Mouse (Mus musculus) myocyte (in vitro differentiated cells): Measurements from ENCODE around the gene Fam98a. TPM values are rescaled to one million over a fixed set of nuclear protein-coding genes. Genes with fewer than 3 reads are reported as not detected.
A peak's percentile ranks its signal among the peaks of the same experiment; 100 is the strongest.

Experiments used
- H3K27me3 ChIP-seq: one replicate; pipeline ENCODE4 v1.6.1; 2011; ENCODE audit not compliant: control insufficient read depth, insufficient read depth, insufficient read length
- H3K36me3 ChIP-seq: one replicate; pipeline ENCODE4 v1.6.1; 2011; ENCODE audit not compliant: control insufficient read depth, insufficient read depth
- H3K4me2 ChIP-seq: one replicate; pipeline ENCODE4 v1.6.1; 2011; ENCODE audit warnings: low read depth, control low read depth
- H3K4me3 ChIP-seq: one replicate; pipeline ENCODE4 v1.5.1; 2011; ENCODE audit warnings: mild to moderate bottlenecking, control low read depth, moderate library complexity
- H3K79me2 ChIP-seq: one replicate; pipeline ENCODE4 v1.6.1; 2011; ENCODE audit not compliant: control insufficient read depth, insufficient read depth
- H3ac ChIP-seq: one replicate; pipeline ENCODE4 v1.6.1; 2011; ENCODE audit not compliant: control insufficient read depth, insufficient read length
- CEBPB ChIP-seq: IDR thresholded peaks from 2 replicates; pipeline ENCODE4 v1.6.1; 2011; ENCODE audit warnings: mild to moderate bottlenecking, moderate library complexity; ENCODE audit not compliant: poor library complexity, insufficient read depth, severe bottlenecking
- E2F4 ChIP-seq: IDR thresholded peaks from one replicate; pipeline ENCODE4 v1.6.1; 2011; ENCODE audit warnings: mild to moderate bottlenecking, control low read depth, moderate library complexity; ENCODE audit not compliant: insufficient read depth
- MAX ChIP-seq: IDR thresholded peaks from one replicate; pipeline ENCODE4 v1.6.1; 2011; ENCODE audit warnings: low read depth, mild to moderate bottlenecking, control low read depth
- MYOD1 ChIP-seq, 3 experiments: IDR thresholded peaks; one replicate each; pipeline ENCODE4 v1.6.1; 2011; ENCODE audit warnings: control low read depth in 2 of 3, low read depth in 2 of 3, mild to moderate bottlenecking in 2 of 3, moderate library complexity in 1 of 3; ENCODE audit not compliant: insufficient read length in 2 of 3, control insufficient read depth in 1 of 3
- MYOG ChIP-seq, 3 experiments: IDR thresholded peaks; one replicate each; pipeline ENCODE4 v1.6.1; 2011; ENCODE audit warnings: control low read depth in 2 of 3, low read depth in 2 of 3, mild to moderate bottlenecking in 2 of 3; ENCODE audit not compliant: insufficient read length in 2 of 3, control insufficient read depth in 1 of 3, insufficient read depth in 1 of 3
- POLR2A ChIP-seq: IDR thresholded peaks from one replicate; pipeline ENCODE4 v1.6.1; 2011; ENCODE audit warnings: low read depth, mild to moderate bottlenecking, control low read depth, moderate library complexity; ENCODE audit not compliant: insufficient read length
- POLR2AphosphoS2 ChIP-seq: IDR thresholded peaks from one replicate; pipeline ENCODE4 v1.6.1; 2011; ENCODE audit warnings: low read depth, control low read depth; ENCODE audit not compliant: insufficient read length
- REST ChIP-seq: IDR thresholded peaks from one replicate; pipeline ENCODE4 v1.6.1; 2011; ENCODE audit warnings: mild to moderate bottlenecking, control low read depth, moderate library complexity; ENCODE audit not compliant: insufficient read depth, insufficient read length
- SRF ChIP-seq: IDR thresholded peaks from one replicate; pipeline ENCODE4 v1.6.1; 2011; ENCODE audit warnings: low read depth; ENCODE audit not compliant: control insufficient read depth, insufficient read length
- TCF12 ChIP-seq: IDR thresholded peaks from one replicate; pipeline ENCODE4 v1.6.1; 2011; ENCODE audit warnings: mild to moderate bottlenecking, control low read depth; ENCODE audit not compliant: poor library complexity, insufficient read depth, severe bottlenecking
- TCF3 ChIP-seq: IDR thresholded peaks from one replicate; pipeline ENCODE4 v1.6.1; 2011; ENCODE audit warnings: low read depth, control low read depth; ENCODE audit not compliant: insufficient read length
- USF1 ChIP-seq: IDR thresholded peaks from one replicate; pipeline ENCODE4 v1.6.1; 2011; ENCODE audit warnings: low read depth, mild to moderate bottlenecking, control low read depth, moderate library complexity
- polyA plus RNA-seq: library from polyadenylated mRNA; unstranded; fragments of >200 nt; fragmentation: generic; extraction: Trizol; gene quantifications from one replicate; pipeline ENCODE4 v1.2.1, GENCODE M21; 2012; ENCODE audit warnings: missing spikeins

Gene Fam98a
- polyA plus RNA-seq, 1 experiment: 27.9 TPM

DNA sequence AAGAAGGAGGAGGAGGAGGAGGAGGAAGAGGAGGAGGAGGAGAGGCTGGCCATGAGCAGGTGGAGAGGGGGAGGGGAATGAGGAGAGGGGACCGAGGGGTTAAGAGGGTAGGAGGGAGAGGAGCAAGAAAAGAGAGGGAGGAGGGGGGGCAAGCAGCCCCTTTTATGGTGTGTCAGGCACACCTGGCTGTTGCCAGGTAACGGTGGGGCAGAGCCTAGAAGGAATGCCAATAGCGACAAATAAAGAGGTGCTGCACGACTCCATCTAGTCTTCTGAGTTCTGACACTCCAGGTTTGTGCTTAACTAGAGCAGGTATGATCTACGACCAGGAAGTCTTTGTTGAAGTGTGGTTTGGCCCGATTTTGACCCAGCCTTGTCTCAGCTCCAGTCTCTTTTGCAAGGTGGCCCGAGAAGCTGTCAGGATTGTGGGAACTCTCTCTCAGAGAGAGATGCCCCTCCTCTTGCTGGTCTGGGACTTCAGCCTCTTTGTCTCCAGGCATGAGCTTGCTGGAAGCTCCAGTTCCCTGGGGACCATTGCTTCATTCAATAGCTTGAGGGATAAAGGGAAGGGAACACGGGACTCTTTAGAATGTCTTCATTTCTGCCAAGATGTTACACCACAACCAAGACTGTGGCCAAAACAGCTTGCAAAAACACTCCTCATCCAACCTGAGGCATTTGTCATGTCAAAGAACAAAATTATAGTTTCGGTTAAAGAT, 29.2 kb downstream of the Fam98a start:
- Histone ChIP-seq H3ac (no peak overlapping the region), H3K79me2 (no peaks in the 10 kb centered on the region), H3K4me3 (no peak overlapping the region), H3K36me3 (no peaks in the 10 kb centered on the region), H3K4me2 (no peak overlapping the region), H3K27me3 (no peaks in the 10 kb centered on the region)
- TF ChIP-seq E2F4 (no peak), CEBPB (0 out of 2 replicates have a peak, but pooled peaks have one; percentile 4)

DNA sequence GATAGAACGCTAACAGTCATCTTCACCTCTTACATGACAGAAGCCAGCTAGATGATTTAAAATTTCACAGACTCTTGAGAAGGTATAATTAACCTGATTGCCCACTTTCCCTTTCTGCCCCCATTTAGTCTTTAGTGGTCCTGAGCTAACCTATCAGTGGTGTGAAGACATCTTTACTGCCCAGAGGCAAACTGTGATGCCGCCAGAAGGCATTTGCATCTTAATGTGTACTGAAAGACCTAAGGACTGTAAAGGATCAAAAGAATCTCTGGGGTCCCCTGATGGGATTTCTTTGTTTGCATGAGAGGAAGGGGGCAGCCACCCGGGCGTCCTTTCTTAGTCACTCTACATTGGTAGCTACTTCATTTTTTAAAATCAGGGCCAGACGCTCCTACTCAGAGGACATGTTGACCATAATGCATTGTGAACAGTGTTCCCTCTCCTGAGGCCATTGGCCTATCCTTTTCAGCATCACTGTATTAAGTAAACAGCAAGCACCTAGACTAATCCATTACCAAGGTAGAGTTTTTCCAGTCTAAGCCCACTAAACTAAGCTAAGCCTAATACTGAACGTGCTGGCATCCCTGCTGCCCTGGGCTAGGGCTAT, 30.4 kb downstream of the Fam98a start:
- Histone ChIP-seq H3ac (no peak overlapping the region), H3K4me2 (no peak overlapping the region), H3K4me3 (no peak overlapping the region), H3K36me3 (no peaks in the 10 kb centered on the region), H3K27me3 (no peaks in the 10 kb centered on the region), H3K79me2 (no peaks in the 10 kb centered on the region)
- TF ChIP-seq MYOD1 (IDR thresholded peaks at IDR 0.05; ENCODE audit: control insufficient read depth in 1 of 3, insufficient read length in 2 of 3, low read depth in 2 of 3) (no peak), E2F4 (no peak), MYOG (IDR thresholded peaks at IDR 0.05; ENCODE audit: control insufficient read depth in 1 of 3, insufficient read depth in 1 of 3, insufficient read length in 2 of 3, low read depth in 2 of 3) (no peak), POLR2A (no peak), CEBPB (no peak), TCF3 (no peak), SRF (no peak)

DNA sequence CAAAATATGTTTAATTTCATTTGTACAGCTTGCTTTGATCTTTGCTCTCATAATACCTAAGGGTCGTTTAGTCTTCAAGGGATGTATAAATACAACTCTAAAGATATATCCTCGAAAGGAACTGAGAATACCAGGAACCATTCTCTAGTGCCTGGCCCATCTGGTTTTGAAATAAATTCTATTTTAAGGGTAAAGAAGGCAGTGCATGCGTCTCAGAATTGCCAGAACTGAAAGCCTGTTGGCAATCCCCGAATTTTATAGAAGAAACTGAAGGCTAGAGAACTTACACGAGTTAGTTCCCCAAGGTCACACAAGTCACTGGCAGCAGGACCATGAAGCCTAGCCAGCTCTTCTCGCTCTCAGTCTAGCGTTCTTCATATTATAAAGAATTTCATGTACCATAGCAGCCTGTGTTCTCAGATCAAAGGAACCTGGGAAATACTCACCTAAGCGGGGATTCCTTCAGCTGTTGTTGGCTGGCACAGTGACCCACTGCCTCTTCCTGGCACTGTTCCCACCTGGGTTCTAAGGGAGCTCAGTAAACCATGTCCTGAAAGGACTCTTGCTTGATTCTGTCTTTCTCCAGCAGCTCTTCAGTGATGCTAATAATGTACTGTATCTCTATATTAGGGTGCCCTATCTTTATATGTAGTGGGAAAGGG, 32.4 kb downstream of the Fam98a start:
- H3K4me2 ChIP-seq: no peak overlapping the region
- H3K36me3 ChIP-seq: no peaks in the 10 kb centered on the region
- H3ac ChIP-seq: no peak overlapping the region
- no peak overlapping the region for H3K4me3 ChIP-seq
- TF ChIP-seq SRF (no peak), POLR2A (no peak), MAX (no peak), MYOG (IDR thresholded peaks at IDR 0.05; ENCODE audit: control insufficient read depth in 1 of 3, insufficient read depth in 1 of 3, insufficient read length in 2 of 3, low read depth in 2 of 3) (no peak), POLR2AphosphoS2 (no peak)
- no peaks in the 10 kb centered on the region for H3K27me3 ChIP-seq
- no peaks in the 10 kb centered on the region for H3K79me2 ChIP-seq

DNA sequence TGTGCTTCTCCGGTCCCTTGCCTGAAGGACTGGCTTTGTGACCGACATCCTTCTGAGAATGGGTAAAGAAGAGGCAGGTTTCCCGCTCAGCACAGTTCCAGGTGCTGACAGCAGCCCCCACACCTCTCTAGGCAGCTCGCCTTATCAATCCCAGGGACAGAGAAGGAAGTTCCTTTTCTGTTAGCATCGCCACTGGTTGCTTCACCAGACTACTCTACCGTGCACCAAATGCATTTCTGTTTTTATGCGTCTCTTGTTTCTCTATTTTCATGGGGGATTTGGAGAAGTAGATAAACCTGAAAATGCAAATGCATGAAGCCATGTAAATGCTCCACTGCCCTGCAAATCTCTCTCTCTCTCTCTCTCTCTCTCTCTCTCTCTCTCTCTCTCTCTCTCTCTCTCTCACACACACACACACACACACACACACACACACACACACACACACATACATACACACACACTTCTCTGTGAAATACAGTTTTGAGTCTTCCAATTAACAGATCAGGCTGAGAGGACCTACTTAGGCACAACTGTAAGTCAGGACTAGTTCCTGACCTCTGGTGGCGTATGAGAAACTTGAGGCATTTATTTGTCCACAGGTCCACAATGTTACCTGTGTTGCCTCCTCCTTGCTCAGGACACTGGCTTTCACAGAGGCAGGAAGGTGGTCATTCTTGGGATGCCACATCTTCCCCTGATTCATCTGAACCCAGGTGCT, 33.4 kb downstream of the Fam98a start:
- no peak overlapping the region for H3ac ChIP-seq
- H3K4me3 ChIP-seq: no peak overlapping the region
- TF ChIP-seq POLR2A: no peak
- no peak for TF ChIP-seq CEBPB
- no peak overlapping the region for H3K4me2 ChIP-seq
- no peaks in the 10 kb centered on the region for H3K79me2 ChIP-seq
- H3K36me3 ChIP-seq: no peaks in the 10 kb centered on the region
- no peaks in the 10 kb centered on the region for H3K27me3 ChIP-seq

DNA sequence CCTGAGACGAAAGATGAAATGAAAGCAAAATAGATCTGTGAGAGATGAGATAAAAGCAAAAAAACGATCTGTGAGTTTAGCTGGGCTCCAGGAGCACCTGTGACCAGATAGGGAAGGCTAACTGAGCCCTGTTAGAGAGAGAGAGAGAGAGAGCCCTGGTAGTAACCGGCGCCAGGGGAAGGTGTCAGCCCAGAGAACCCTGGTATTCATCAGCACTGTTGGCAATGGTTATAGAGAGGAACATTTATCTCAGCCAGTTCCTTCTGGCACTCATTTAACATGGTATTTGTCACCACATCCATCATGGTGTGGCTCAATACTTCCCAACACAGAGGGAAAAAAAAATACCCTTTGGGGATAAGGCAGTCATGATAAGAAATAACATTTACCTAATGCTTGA, 35.2 kb downstream of the Fam98a start:
- Histone ChIP-seq H3K79me2 (no peaks in the 10 kb centered on the region), H3K27me3 (no peaks in the 10 kb centered on the region), H3K4me3 (no peak overlapping the region), H3K4me2 (no peak overlapping the region), H3ac (no peak overlapping the region), H3K36me3 (no peaks in the 10 kb centered on the region)
- TF ChIP-seq MAX: no peak

DNA sequence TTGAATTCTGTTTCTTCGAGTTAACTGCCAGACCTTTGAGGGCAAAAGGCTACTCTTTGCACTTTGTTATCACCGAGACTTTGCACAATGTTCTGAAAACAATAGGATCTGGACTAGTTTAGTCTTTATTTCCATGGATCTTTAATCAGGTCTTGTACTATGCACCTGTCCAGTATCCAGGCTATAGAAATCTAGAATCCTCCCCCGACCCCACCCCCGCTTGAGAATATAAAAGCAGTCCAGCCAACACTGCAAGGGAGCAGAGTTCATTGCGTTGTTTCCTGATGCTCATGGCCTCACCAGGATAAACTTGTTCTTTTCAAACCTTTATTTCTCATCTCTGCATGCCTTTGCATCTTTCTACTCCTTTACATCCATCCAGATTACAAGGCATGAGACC, 42.5 kb downstream of the Fam98a start:
- Histone ChIP-seq H3K4me2 (no peak overlapping the region), H3K27me3 (no peaks in the 10 kb centered on the region), H3K4me3 (no peak overlapping the region), H3ac (no peak overlapping the region), H3K36me3 (no peaks in the 10 kb centered on the region), H3K79me2 (no peaks in the 10 kb centered on the region)
- no peak for TF ChIP-seq MAX
- TF ChIP-seq MYOD1 (IDR thresholded peaks at IDR 0.05; ENCODE audit: control insufficient read depth in 1 of 3, insufficient read length in 2 of 3, low read depth in 2 of 3): no peak
- TF ChIP-seq USF1: no peak
- no peak for TF ChIP-seq CEBPB
- TF ChIP-seq TCF3: no peak
- no peak for TF ChIP-seq TCF12
- TF ChIP-seq REST: no peak
- no peak for TF ChIP-seq POLR2A
- TF ChIP-seq MYOG (IDR thresholded peaks at IDR 0.05; ENCODE audit: control insufficient read depth in 1 of 3, insufficient read depth in 1 of 3, insufficient read length in 2 of 3, low read depth in 2 of 3): no peak
- TF ChIP-seq SRF: no peak
- TF ChIP-seq POLR2AphosphoS2: no peak
- TF ChIP-seq E2F4: no peak
